Mouse (Mus musculus): Measurements from ENCODE around the gene Gm3415.

Gene Gm3415

DNA sequence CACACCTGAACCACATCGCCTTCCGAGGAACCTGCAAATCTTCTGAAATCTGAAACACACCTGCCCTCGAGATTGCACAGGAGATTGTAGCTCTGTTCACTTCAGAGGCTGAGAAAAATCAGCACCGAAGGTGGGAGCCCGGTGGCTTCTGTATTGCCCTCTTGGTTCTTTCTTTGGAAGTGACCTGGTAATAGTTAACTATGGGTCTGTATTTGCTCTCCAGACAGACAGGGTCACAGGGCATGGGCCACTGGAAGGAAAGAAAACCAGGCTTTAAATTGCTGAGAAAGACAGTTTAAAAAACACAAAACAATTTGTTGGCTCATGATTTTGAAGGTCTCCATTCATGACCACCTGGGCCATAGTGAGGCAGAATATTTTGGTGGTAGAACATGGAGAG lies 44.0 kb downstream of the Gm3415 start:
- DNase-seq = no peak

DNA sequence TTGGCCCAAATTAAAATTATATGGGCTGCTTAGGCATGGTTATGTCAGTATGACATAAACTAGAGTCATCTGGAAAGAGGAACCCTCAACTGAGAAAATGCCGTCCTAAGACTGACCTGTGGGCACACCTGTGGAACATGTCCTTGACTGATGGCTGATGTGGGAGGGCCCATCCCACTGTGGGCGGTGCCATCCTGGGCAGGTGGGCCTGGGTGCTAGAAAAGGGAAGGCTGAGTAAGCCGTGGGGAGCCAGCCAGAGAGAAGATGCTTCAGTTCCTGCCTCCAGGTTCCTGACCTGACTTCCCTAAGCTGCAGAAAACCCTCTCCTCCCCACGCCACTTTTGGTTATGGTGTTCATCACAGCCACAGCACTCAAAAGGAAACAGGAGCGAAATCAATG lies 50.3 kb downstream of the Gm3415 start:
- DNase-seq = no peak

DNA sequence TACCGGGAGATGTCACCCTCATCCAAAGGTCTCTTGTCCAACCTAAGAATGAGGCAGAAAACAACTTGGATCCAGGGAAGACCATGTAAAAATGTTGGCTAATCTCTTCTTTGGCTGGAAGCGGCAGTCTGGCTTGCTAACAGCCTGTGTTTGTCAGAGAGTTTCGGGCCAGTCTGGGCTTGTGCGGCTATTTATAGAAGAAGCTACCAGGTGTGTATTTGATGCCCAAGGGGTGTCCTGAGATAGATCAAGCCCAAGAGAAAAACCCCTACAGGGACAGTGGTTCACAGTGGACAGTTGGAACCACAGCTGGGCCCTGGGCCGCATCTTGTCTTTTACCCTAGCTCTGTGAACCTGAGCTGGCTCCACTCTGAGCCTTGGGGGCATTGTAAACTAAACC lies 51.0 kb downstream of the Gm3415 start:
- DNase-seq = no peak

DNA sequence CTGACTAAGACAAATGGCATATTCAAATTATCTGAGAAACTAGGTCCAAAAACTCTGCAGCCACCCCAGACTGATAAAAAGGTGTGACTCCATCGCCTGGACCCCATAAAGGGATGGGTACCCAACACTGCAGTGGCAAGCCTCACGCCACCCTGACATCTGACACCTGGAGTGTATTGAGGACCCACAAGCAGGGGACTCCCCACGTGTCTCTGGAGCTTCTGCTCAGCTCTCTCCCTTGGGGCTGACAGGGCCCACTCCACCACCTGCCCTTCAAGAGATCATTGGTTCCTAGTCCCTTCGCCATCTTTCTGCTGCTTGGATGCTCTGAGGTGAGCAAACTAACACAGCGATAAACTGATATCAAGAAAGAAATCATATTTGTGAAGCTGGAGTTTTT lies 51.9 kb downstream of the Gm3415 start:
- no peak for DNase-seq

All from cerebellum, adult 18-20 months (tissue).